Mouse (Mus musculus): ENCODE results near the gene Cyp4f13. TPM values are rescaled to one million over a fixed set of nuclear protein-coding genes. Genes with fewer than 3 reads are reported as not detected.

The Cyp4f13 gene
- 6.9 and 9.4 TPM in 2 replicates for polyA plus RNA-seq (2014; fragmentation: Nextera tagmentation; extraction: Ambion mirVana)

DNA sequence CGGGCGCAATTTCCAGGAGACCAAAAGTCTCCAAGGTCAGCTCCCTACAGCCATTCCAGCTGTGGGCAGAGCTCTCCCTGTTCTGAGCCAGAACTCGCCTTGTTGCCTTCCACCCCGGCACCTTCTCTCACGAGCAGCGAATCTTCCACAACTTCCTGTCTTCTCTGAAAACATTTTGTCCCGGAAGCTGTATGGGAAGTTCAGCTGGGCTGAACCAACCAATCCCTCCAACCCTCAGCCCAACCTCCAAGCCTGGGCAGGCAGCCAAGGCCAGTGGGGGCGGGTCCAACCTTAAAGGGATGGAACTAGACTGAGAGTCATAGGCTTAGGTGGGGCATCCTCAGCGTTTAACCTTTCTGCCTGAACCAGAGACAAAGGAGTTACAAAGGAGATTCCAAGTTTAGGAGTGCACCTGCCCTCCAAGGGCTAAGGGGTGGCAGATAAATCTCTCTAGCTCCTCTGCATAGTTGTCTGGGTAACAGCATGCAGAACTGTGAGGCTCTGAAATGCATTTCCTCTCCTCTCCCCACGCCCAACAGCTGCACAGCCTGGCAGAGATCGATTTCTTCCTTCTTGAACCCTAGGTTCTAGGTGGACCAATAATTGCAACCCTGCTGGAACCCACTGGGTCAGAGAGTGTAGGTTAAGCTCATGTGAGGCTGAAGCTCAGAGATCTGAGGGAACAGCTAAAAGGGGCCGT, at the start of gene Cyp4f13:
TSS of gene Cyp4f13 (minus strand) at position 188 of the 700 bp plus-strand sequence.
- Histone ChIP-seq H3K27me3 (ENCODE audit: control insufficient read depth, insufficient read depth, low read length) (no peaks in the 10 kb centered on the region), H3K36me3 (ENCODE audit: control insufficient read depth, insufficient read depth, low read length) (no peaks in the 10 kb centered on the region), H3K9me3 (ENCODE audit: control insufficient read depth, low read length) (no peaks in the 10 kb centered on the region), H3K9ac (replicated peaks; ENCODE audit: low read depth, low read length) (peak within 1 kb of the TSS; percentile 43), H3K27ac (ENCODE audit: low read depth, low read length) (peak within 1 kb of the TSS; percentile 50; the same call in 1 of the 2 replicates), H3K4me2 (ENCODE audit: low read depth, low read length) (peak within 1 kb of the TSS; percentile 72), H3K4me1 (ENCODE audit: control insufficient read depth, insufficient read depth, low read length) (no peaks in the 10 kb centered on the region), H3K4me3 (ENCODE audit: low read depth, low read length) (peak within 1 kb of the TSS; percentile 40)
- ATAC-seq (ENCODE audit: low read depth) = peak; percentile 96
- WGBS = 51% methylated on average over 12 of the region's 12 CpGs

GRCm38 (mm10) chr17:32992699-32993474, 45.7 kb upstream of the Cyp4f13 start, which contains the start of gene Zfp952:
Zfp952 (plus strand) TSS chr17:32993129.
- Histone ChIP-seq H3K4me2 (ENCODE audit: low read depth, low read length) (peak within 1 kb of the TSS; percentile 72), H3K9me3 (ENCODE audit: control insufficient read depth, low read length) (no peaks in the 10 kb centered on the region), H3K36me3 (ENCODE audit: control insufficient read depth, insufficient read depth, low read length) (no peaks in the 10 kb centered on the region; the same call in 1 of the 2 replicates), H3K9ac (replicated peaks; ENCODE audit: low read depth, low read length) (peak within 1 kb of the TSS; percentile 78), H3K27me3 (ENCODE audit: control insufficient read depth, insufficient read depth, low read length) (no peaks in the 10 kb centered on the region), H3K4me1 (ENCODE audit: control insufficient read depth, insufficient read depth, low read length) (peaks cover 7% of the 10 kb centered on the region; the same call in 1 of the 2 replicates), H3K4me3 (ENCODE audit: low read depth, low read length) (peak within 1 kb of the TSS; percentile 55), H3K27ac (ENCODE audit: low read depth, low read length) (peak within 1 kb of the TSS; percentile 61)
- 1% methylated on average over 21 of the region's 21 CpGs for WGBS
- peak; percentile 99 for ATAC-seq (ENCODE audit: low read depth)

- H3K4me2 ChIP-seq (ENCODE audit: low read depth, low read length) = peak overlapping the region; percentile 72
- H3K9me3 ChIP-seq (ENCODE audit: control insufficient read depth, low read length) = no peaks in the 10 kb centered on the region
- H3K36me3 ChIP-seq (ENCODE audit: control insufficient read depth, insufficient read depth, low read length) = no peaks in the 10 kb centered on the region; the same call in 1 of the 2 replicates
- ATAC-seq (ENCODE audit: low read depth) = no peak
- H3K4me3 ChIP-seq (ENCODE audit: low read depth, low read length) = peak overlapping the region; percentile 55
- no peak overlapping the region for H3K27ac ChIP-seq (ENCODE audit: low read depth, low read length)
- H3K4me1 ChIP-seq (ENCODE audit: control insufficient read depth, insufficient read depth, low read length) = peaks cover 7% of the 10 kb centered on the region; the same call in 1 of the 2 replicates
- no peaks in the 10 kb centered on the region for H3K27me3 ChIP-seq (ENCODE audit: control insufficient read depth, insufficient read depth, low read length)
- no peak overlapping the region for H3K9ac ChIP-seq (replicated peaks; ENCODE audit: low read depth, low read length)
- 70% methylated on average over 12 of the region's 12 CpGs for WGBS
These were observed 44.9 kb upstream of the Cyp4f13 start for GRCm38 (mm10) chr17:32991965-32992698.

- no peaks in the 10 kb centered on the region for H3K4me1 ChIP-seq (ENCODE audit: control insufficient read depth, insufficient read depth, low read length)
- H3K27me3 ChIP-seq (ENCODE audit: control insufficient read depth, insufficient read depth, low read length) = no peaks in the 10 kb centered on the region
- no peak overlapping the region for H3K4me2 ChIP-seq (ENCODE audit: low read depth, low read length)
- H3K9ac ChIP-seq (replicated peaks; ENCODE audit: low read depth, low read length) = no peak overlapping the region
- H3K27ac ChIP-seq (ENCODE audit: low read depth, low read length) = no peak overlapping the region
- no peak overlapping the region for H3K4me3 ChIP-seq (ENCODE audit: low read depth, low read length)
- no peak for ATAC-seq (ENCODE audit: low read depth)
- no peaks in the 10 kb centered on the region for H3K36me3 ChIP-seq (ENCODE audit: control insufficient read depth, insufficient read depth, low read length)
- 83% methylated on average over 4 of the region's 4 CpGs for WGBS
- H3K9me3 ChIP-seq (ENCODE audit: control insufficient read depth, low read length) = no peaks in the 10 kb centered on the region
These were observed 39.1 kb upstream of the Cyp4f13 start for GRCm38 (mm10) chr17:32986301-32986700.

GRCm38 (mm10) chr17:32981361-32981760, 34.2 kb upstream of the Cyp4f13 start:
- 95% methylated on average over 4 of the region's 4 CpGs for WGBS
- no peak for ATAC-seq (ENCODE audit: low read depth)

GRCm38 (mm10) chr17:32965623-32966290, 18.6 kb upstream of the Cyp4f13 start, which contains the start of gene Zfp472:
Zfp472 (plus strand) TSS chr17:32965814.
- Histone ChIP-seq H3K36me3 (ENCODE audit: control insufficient read depth, insufficient read depth, low read length) (no peaks in the 10 kb centered on the region), H3K4me1 (ENCODE audit: control insufficient read depth, insufficient read depth, low read length) (peaks cover 12% of the 10 kb centered on the region), H3K9me3 (ENCODE audit: control insufficient read depth, low read length) (no peaks in the 10 kb centered on the region), H3K4me3 (ENCODE audit: low read depth, low read length) (peak within 1 kb of the TSS; percentile 56), H3K9ac (replicated peaks; ENCODE audit: low read depth, low read length) (peak within 1 kb of the TSS; percentile 51), H3K4me2 (ENCODE audit: low read depth, low read length) (peak within 1 kb of the TSS; percentile 80), H3K27me3 (ENCODE audit: control insufficient read depth, insufficient read depth, low read length) (no peaks in the 10 kb centered on the region), H3K27ac (ENCODE audit: low read depth, low read length) (peak within 1 kb of the TSS; percentile 58)
- peak; percentile 100 for ATAC-seq (ENCODE audit: low read depth)
- WGBS = under 1% methylated on average over 33 of the region's 33 CpGs

More at GRCm38 (mm10) chr17:32981361-32981760, 34.2 kb upstream of the Cyp4f13 start:
- Histone ChIP-seq H3K9me3 (ENCODE audit: control insufficient read depth, low read length) (no peaks in the 10 kb centered on the region), H3K4me1 (ENCODE audit: control insufficient read depth, insufficient read depth, low read length) (no peaks in the 10 kb centered on the region), H3K27me3 (ENCODE audit: control insufficient read depth, insufficient read depth, low read length) (no peaks in the 10 kb centered on the region), H3K36me3 (ENCODE audit: control insufficient read depth, insufficient read depth, low read length) (peaks cover 31% of the 10 kb centered on the region), H3K4me2 (ENCODE audit: low read depth, low read length) (no peak overlapping the region), H3K4me3 (ENCODE audit: low read depth, low read length) (no peak overlapping the region), H3K27ac (ENCODE audit: low read depth, low read length) (no peak overlapping the region), H3K9ac (replicated peaks; ENCODE audit: low read depth, low read length) (no peak overlapping the region)

DNA sequence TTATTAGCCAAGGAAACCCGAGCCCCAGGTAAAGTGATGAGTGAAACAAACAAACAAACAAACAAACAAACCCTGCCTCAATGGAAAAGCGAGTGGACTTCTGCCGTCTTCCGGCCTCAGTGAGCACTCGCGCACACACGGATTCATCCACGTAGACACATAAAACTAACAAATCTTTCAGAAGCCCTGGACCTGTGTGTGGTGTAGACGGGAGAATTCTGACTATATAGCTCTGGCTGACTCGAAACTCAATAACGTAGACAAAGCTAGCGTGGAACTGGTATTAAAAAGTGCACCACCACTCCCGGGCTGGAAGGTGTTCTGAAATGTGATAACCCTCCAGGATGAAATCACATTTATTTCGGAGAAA, 18.0 kb upstream of the Cyp4f13 start:
- H3K36me3 ChIP-seq (ENCODE audit: control insufficient read depth, insufficient read depth, low read length) = no peaks in the 10 kb centered on the region
- no peaks in the 10 kb centered on the region for H3K27me3 ChIP-seq (ENCODE audit: control insufficient read depth, insufficient read depth, low read length)
- no peaks in the 10 kb centered on the region for H3K9me3 ChIP-seq (ENCODE audit: control insufficient read depth, low read length)
- H3K4me1 ChIP-seq (ENCODE audit: control insufficient read depth, insufficient read depth, low read length) = peaks cover 12% of the 10 kb centered on the region
- H3K4me3 ChIP-seq (ENCODE audit: low read depth, low read length) = peak overlapping the region; percentile 56
- H3K4me2 ChIP-seq (ENCODE audit: low read depth, low read length) = peak overlapping the region; percentile 80
- under 1% methylated on average over 14 of the region's 14 CpGs for WGBS
- H3K9ac ChIP-seq (replicated peaks; ENCODE audit: low read depth, low read length) = peak overlapping the region; percentile 51
- ATAC-seq (ENCODE audit: low read depth) = peak; percentile 74
- peak overlapping the region; percentile 16; the same call in 1 of the 2 replicates for H3K27ac ChIP-seq (ENCODE audit: low read depth, low read length)

GRCm38 (mm10) chr17:32951441-32951840, 4.2 kb upstream of the Cyp4f13 start:
- Histone ChIP-seq H3K4me3 (ENCODE audit: low read depth, low read length) (no peak overlapping the region), H3K4me1 (ENCODE audit: control insufficient read depth, insufficient read depth, low read length) (no peaks in the 10 kb centered on the region), H3K4me2 (ENCODE audit: low read depth, low read length) (no peak overlapping the region), H3K9ac (replicated peaks; ENCODE audit: low read depth, low read length) (no peak overlapping the region), H3K9me3 (ENCODE audit: control insufficient read depth, low read length) (no peaks in the 10 kb centered on the region), H3K27me3 (ENCODE audit: control insufficient read depth, insufficient read depth, low read length) (no peaks in the 10 kb centered on the region), H3K36me3 (ENCODE audit: control insufficient read depth, insufficient read depth, low read length) (no peaks in the 10 kb centered on the region), H3K27ac (ENCODE audit: low read depth, low read length) (no peak overlapping the region)
- WGBS = 31% methylated on average over 16 of the region's 16 CpGs
- ATAC-seq (ENCODE audit: low read depth) = no peak

All from neural tube, embryonic 14.5 days (tissue).